Mouse (Mus musculus): Measurements from ENCODE around the gene Ecsit.

- TF ChIP-seq CTCF (conservative IDR thresholded peaks at IDR 0.05; ENCODE audit: low read length) (no peak), NANOG (IDR thresholded peaks at IDR 0.05; ENCODE audit: borderline replicate concordance, low read length) (no peak), POU5F1 (IDR thresholded peaks at IDR 0.05; ENCODE audit: borderline replicate concordance, low read length) (no peak)
Measured at GRCm38 (mm10) chr9:22067195-22067594, 18.0 kb downstream of the Ecsit start.

Measured in E14TG2a.4 (cell line).